Mouse (Mus musculus): ENCODE data around the gene Gls.

GRCm38 (mm10) chr1:52170057-52170456 is 63.0 kb downstream of the Gls start:
- TF ChIP-seq CTCF (IDR thresholded peaks at IDR 0.05; ENCODE audit: low read depth) (peak; percentile 74), EP300 (IDR thresholded peaks at IDR 0.05; ENCODE audit: low read depth) (no peak)
